Mouse (Mus musculus) olfactory bulb, adult 2 months (tissue): ENCODE results near the gene Idh3g.

Experiments
- CTCF ChIP-seq: fragments of 200-500 bp; IDR thresholded peaks from 2 replicates; pipeline ENCODE4 v1.5.1; 2012; ENCODE audit warnings: low read depth, mild to moderate bottlenecking, low read length, moderate library complexity; ENCODE audit not compliant: insufficient read depth
- POLR2A ChIP-seq: fragments of 200-500 bp; IDR thresholded peaks from 2 replicates; pipeline ENCODE4 v1.6.1; 2012; ENCODE audit warnings: mild to moderate bottlenecking, low read depth, low read length, moderate library complexity; ENCODE audit not compliant: insufficient read depth

- TF ChIP-seq CTCF (no peak), POLR2A (no peak)
These were observed 49.0 kb upstream of the Idh3g start for GRCm38 (mm10) chrX:73835731-73836130.
